Mouse (Mus musculus) megakaryocyte, embryonic 14.5 days (primary cell): ENCODE data around the gene Kcnj2.

ENCODE experiments used
- FLI1 ChIP-seq: IDR thresholded peaks from 2 replicates; pipeline ENCODE4 v1.6.1; 2012; ENCODE audit warnings: low read length, inconsistent platforms, mixed read lengths
- GATA1 ChIP-seq: IDR thresholded peaks from 3 replicates; pipeline ENCODE4 v1.6.1; 2012; ENCODE audit warnings: mixed read lengths, low read length, inconsistent platforms, borderline replicate concordance

DNA sequence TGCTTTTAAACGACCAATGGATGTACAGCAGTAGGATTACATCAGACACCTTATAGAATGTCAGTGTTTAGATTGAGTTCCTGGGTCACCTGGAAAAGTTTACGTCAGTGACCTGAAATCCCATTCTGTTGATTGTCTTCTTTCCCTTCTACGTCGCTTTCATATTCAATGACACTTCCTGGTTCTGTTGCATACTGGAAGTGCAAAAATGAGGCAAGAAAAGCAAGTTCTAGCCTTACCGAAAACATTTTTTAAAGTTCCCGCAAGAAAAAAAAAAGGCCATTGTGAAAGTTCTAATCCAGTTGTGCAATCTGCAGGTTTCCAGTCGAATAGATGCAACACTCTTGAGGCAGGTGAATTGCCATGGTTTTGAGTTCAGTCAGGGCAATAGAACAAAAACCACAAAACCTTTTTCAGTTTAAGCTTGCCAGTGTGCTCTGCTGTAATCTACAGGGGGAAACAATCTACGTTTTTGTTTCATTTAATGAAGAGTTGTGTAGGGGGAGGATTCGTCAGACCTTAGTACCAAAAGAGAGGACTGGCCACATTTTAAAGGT, 35.7 kb downstream of the Kcnj2 start:
- TF ChIP-seq GATA1 (no peak), FLI1 (no peak)
